9 mouse cellular contexts compared by ENCODE assay signal in genomic region chr4:106955729-106956712, GRCm38 (mm10). TPM values are rescaled to one million over a fixed set of nuclear protein-coding genes. Genes with fewer than 3 reads are reported as not detected.
DNase-seq lines count a peak whose midpoint lies in the region; ATAC-seq and TF ChIP-seq lines count a peak whose summit lies in the region.
"Had no signal": no experiment of that assay in that cellular context is flagged by ENCODE, and none has a peak within 500 bp of the region (broad histone marks: within the 10 kb centered on the region; RNA-seq: fewer than 3 reads in every experiment).

No protein-coding gene starts in this region.

- ATAC-seq in forebrain, embryonic 12.5 days (ENCODE audit: low FRiP score) = peak; percentile 47
- peak; percentile 35; the same call in 1 of the 2 replicates for ATAC-seq in hindbrain, embryonic 12.5 days (ENCODE audit: low FRiP score)
- no peak for ATAC-seq in limb, embryonic 14.5 days (ENCODE audit: low FRiP score, low read depth)
- peak; percentile 54 for ATAC-seq in midbrain, embryonic 15.5 days (replicated peaks)
- no peak for ATAC-seq in activated CD4-positive, CD25-positive, alpha-beta regulatory T cell, adult 4 months

- in situ Hi-C loops in ES-E14 (cut with MboI; ENCODE audit: low sequenced_read_pairs in 2 of 2, unreplicated experiment in 2 of 2) = no loop called here

- H3K27me3 ChIP-seq in forebrain, embryonic 12.5 days = no peaks in the 10 kb centered on the region
- no peaks in the 10 kb centered on the region for H3K27me3 ChIP-seq in hindbrain, embryonic 12.5 days
- no peaks in the 10 kb centered on the region for H3K27me3 ChIP-seq in limb, embryonic 14.5 days (ENCODE audit: control insufficient read depth, insufficient read depth, low read length)
- no peaks in the 10 kb centered on the region for H3K27me3 ChIP-seq in midbrain, embryonic 15.5 days (replicated peaks)
- H3K27me3 ChIP-seq: embryonic facial prominence, embryonic 12.5 days had no signal

- no peaks in the 10 kb centered on the region for H3K9me3 ChIP-seq in ES-E14 (ENCODE audit: control insufficient read depth, insufficient read depth, low read depth, low read length)
- H3K9me3 ChIP-seq in forebrain, embryonic 12.5 days = no peaks in the 10 kb centered on the region
- H3K9me3 ChIP-seq in hindbrain, embryonic 12.5 days (replicated peaks) = no peaks in the 10 kb centered on the region
- no peaks in the 10 kb centered on the region for H3K9me3 ChIP-seq in limb, embryonic 14.5 days (ENCODE audit: control insufficient read depth, low read length)
- no peaks in the 10 kb centered on the region for H3K9me3 ChIP-seq in midbrain, embryonic 15.5 days
- H3K9me3 ChIP-seq: embryonic facial prominence, embryonic 12.5 days had no signal

- H3K9ac ChIP-seq in ES-E14 (ENCODE audit: insufficient read depth, low read depth, low read length, poor library complexity, severe bottlenecking) = no peak overlapping the region
- H3K9ac ChIP-seq in forebrain, embryonic 12.5 days = 0 out of 2 replicates have a peak overlapping the region, but pooled peaks have one; percentile 21
- H3K9ac ChIP-seq in hindbrain, embryonic 12.5 days = no peak overlapping the region
- 0 out of 2 replicates have a peak overlapping the region, but pooled peaks have one; percentile 7 for H3K9ac ChIP-seq in limb, embryonic 14.5 days (ENCODE audit: low read depth, low read length, severe bottlenecking)
- H3K9ac ChIP-seq in midbrain, embryonic 15.5 days = 0 out of 2 replicates have a peak overlapping the region, but pooled peaks have one; percentile 4
- H3K9ac ChIP-seq: embryonic facial prominence, embryonic 12.5 days had no signal

- H3K4me1 ChIP-seq in ES-E14 (ENCODE audit: control insufficient read depth in 2 of 2, insufficient read depth in 2 of 2, low read length in 2 of 2, poor library complexity in 1 of 2) = peaks cover 18 to 42% of the 10 kb centered on the region in 2 experiments
- peaks cover 93% of the 10 kb centered on the region for H3K4me1 ChIP-seq in forebrain, embryonic 12.5 days
- peaks cover 91% of the 10 kb centered on the region for H3K4me1 ChIP-seq in hindbrain, embryonic 12.5 days
- H3K4me1 ChIP-seq in limb, embryonic 14.5 days (ENCODE audit: control insufficient read depth, insufficient read depth, low read length) = peaks cover 44% of the 10 kb centered on the region
- peaks cover 84% of the 10 kb centered on the region for H3K4me1 ChIP-seq in midbrain, embryonic 15.5 days

- H3K4me2 ChIP-seq in forebrain, embryonic 12.5 days = peak overlapping the region; percentile 21
- H3K4me2 ChIP-seq in hindbrain, embryonic 12.5 days (replicated peaks) = peak overlapping the region; percentile 8; the same call in 1 of the 2 replicates
- H3K4me2 ChIP-seq in limb, embryonic 14.5 days (replicated peaks; ENCODE audit: low read depth, low read length, severe bottlenecking) = no peak overlapping the region
- peak overlapping the region; percentile 29 for H3K4me2 ChIP-seq in midbrain, embryonic 15.5 days
- H3K4me2 ChIP-seq: embryonic facial prominence, embryonic 12.5 days had no signal

- no peak overlapping the region for H3K4me3 ChIP-seq in ES-E14 (ENCODE audit: insufficient read depth in 1 of 2, low read depth in 1 of 2, low read length in 2 of 2, poor library complexity in 1 of 2, severe bottlenecking in 1 of 2)
- no peak overlapping the region for H3K4me3 ChIP-seq in forebrain, embryonic 12.5 days (replicated peaks)
- H3K4me3 ChIP-seq in hindbrain, embryonic 12.5 days = no peak overlapping the region
- no peak overlapping the region for H3K4me3 ChIP-seq in limb, embryonic 14.5 days (replicated peaks; ENCODE audit: low read length)
- no peak overlapping the region for H3K4me3 ChIP-seq in midbrain, embryonic 15.5 days
- H3K4me3 ChIP-seq: embryonic facial prominence, embryonic 12.5 days had no signal

- peaks cover 7% of the 10 kb centered on the region; the same call in 1 of the 2 replicates for H3K36me3 ChIP-seq in ES-E14 (ENCODE audit: control insufficient read depth, insufficient read depth, low read length, poor library complexity, severe bottlenecking)
- H3K36me3 ChIP-seq in forebrain, embryonic 12.5 days (replicated peaks) = no peaks in the 10 kb centered on the region
- H3K36me3 ChIP-seq in hindbrain, embryonic 12.5 days = 0 out of 2 replicates have a peak, but pooled peaks cover 4% of the 10 kb centered on the region
- peaks cover 28% of the 10 kb centered on the region for H3K36me3 ChIP-seq in limb, embryonic 14.5 days (ENCODE audit: control insufficient read depth, insufficient read depth, low read length)
- no peaks in the 10 kb centered on the region for H3K36me3 ChIP-seq in midbrain, embryonic 15.5 days (replicated peaks)

- WGBS in forebrain, embryonic 12.5 days = 48% methylated on average over 19 of the region's 19 CpGs
- 42% methylated on average over 19 of the region's 19 CpGs for WGBS in hindbrain, embryonic 12.5 days
- 56% methylated on average over 19 of the region's 19 CpGs for WGBS in limb, embryonic 14.5 days
- whole genome bisulfite sequencing in midbrain, embryonic 15.5 days = 28% methylated on average over 19 of the region's 19 CpGs

- 0 out of 2 replicates have a peak overlapping the region, but pooled peaks have one; percentile 2 for H3K27ac ChIP-seq in ES-E14 (ENCODE audit: insufficient read depth, low read depth, low read length, poor library complexity, severe bottlenecking)
- peak overlapping the region; percentile 68 for H3K27ac ChIP-seq in forebrain, embryonic 12.5 days
- peak overlapping the region; percentile 70 for H3K27ac ChIP-seq in hindbrain, embryonic 12.5 days
- no peak overlapping the region for H3K27ac ChIP-seq in limb, embryonic 14.5 days (replicated peaks; ENCODE audit: low read depth, low read length)
- H3K27ac ChIP-seq in midbrain, embryonic 15.5 days = peak overlapping the region; percentile 79
- H3K27ac ChIP-seq: embryonic facial prominence, embryonic 12.5 days had no signal

- no peak for DNase-seq in ES-E14 (ENCODE audit: low read depth, low spot score)
- DNase-seq in NIH3T3 (ENCODE audit: low read depth) = peak; percentile 37
- no peak for DNase-seq in limb, embryonic 14.5 days (ENCODE audit: low spot score)
- no peak for DNase-seq in kidney, adult 9 months

- no peak for TF ChIP-seq POLR2A in limb, embryonic 14.5 days (IDR thresholded peaks at IDR 0.05; ENCODE audit: borderline replicate concordance, extremely low read depth, insufficient read depth, insufficient read length)

TF ChIP-seq in ES-E14, 5 proteins besides CTCF, POLR2A, EP300 and RAD21:
- no peak for TF ChIP-seq MAFK (IDR thresholded peaks at IDR 0.05; ENCODE audit: insufficient read depth, low read depth, low read length)
- no peak for TF ChIP-seq ZC3H11A (IDR thresholded peaks at IDR 0.05; ENCODE audit: borderline replicate concordance, low read depth, low read length)
- no peak for TF ChIP-seq ZNF384 (IDR thresholded peaks at IDR 0.05; ENCODE audit: low read depth, low read length)
- TF ChIP-seq CHD2 (IDR thresholded peaks at IDR 0.05; ENCODE audit: low read depth, low read length) = no peak
- no peak for TF ChIP-seq HCFC1 (IDR thresholded peaks at IDR 0.05; ENCODE audit: borderline replicate concordance, insufficient read depth, low read length)

RNA-seq across cellular contexts. Expression of gene Ssbp3, which starts 45.5 kb away (rescaled TPM):
- total RNA-seq in ES-E14 (2012; rRNA removed) = 42.3 and 42.6 TPM in 2 replicates
- polyA plus RNA-seq in forebrain, embryonic 12.5 days (2016; fragmentation: Nextera tagmentation; extraction: Ambion mirVana) = 198 and 214 TPM in 2 replicates
- polyA plus RNA-seq in hindbrain, embryonic 12.5 days (2016; fragmentation: Nextera tagmentation; extraction: Ambion mirVana) = 285 and 302 TPM in 2 replicates
- 191 and 202 TPM in 2 replicates for polyA plus RNA-seq in limb, embryonic 14.5 days (2012; rRNA removed)
- 94.3 and 115 TPM in 2 replicates for polyA plus RNA-seq in limb, embryonic 14.5 days (2014; fragmentation: Nextera tagmentation; extraction: Ambion mirVana)
- polyA plus RNA-seq in midbrain, embryonic 15.5 days (2015; fragmentation: Nextera tagmentation; extraction: Ambion mirVana) = 175 and 194 TPM in 2 replicates
- 10 to 100 TPM; 42.9 to 48.0 TPM for polyA plus RNA-seq in activated CD4-positive, CD25-positive, alpha-beta regulatory T cell, adult 4 months (2017; shearing (Covaris generic))

Comparison
In these comparisons a context has a peak if more than half of its experiments do, and no peak if none do; other contexts are left out.
1. H3K9ac ChIP-seq: peak in forebrain, embryonic 12.5 days (single experiment), limb, embryonic 14.5 days (single experiment) and midbrain, embryonic 15.5 days (single experiment); none in ES-E14 (single experiment) and hindbrain, embryonic 12.5 days (single experiment).
2. ATAC-seq: peak in forebrain, embryonic 12.5 days (single experiment), hindbrain, embryonic 12.5 days (single experiment) and midbrain, embryonic 15.5 days (single experiment); none in limb, embryonic 14.5 days (single experiment) and activated CD4-positive, CD25-positive, alpha-beta regulatory T cell, adult 4 months (single experiment).